Comparison of ENCODE assay signal across 8 mouse cellular contexts in the genomic region with DNA sequence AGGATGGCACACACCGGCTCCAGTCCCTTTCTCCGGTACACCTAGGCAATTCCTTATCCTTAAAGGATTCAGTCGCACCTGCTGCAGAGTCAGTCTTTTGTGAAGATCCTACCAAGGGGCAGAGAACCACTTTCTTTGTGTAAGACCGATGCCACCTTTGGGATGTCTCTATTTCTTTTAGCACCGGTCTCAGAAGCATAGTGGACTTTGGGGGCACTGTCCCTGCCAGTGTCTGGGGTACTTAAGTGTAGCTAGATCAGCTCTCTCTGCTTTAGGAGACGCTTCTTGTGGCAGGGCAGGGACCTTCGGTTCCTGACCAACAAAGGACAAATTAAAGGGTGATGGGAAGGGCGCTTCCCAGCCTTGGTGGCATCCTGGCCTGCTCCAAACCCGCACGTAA. TPM values are rescaled to one million over a fixed set of nuclear protein-coding genes. Genes with fewer than 3 reads are reported as not detected.
DNase-seq lines count a peak whose midpoint lies in the region; ATAC-seq lines count a peak whose summit lies in the region.

No protein-coding gene starts in this region.

- intact Hi-C loops in left cerebral cortex, postnatal 10 days (cut with DNase I): no loop called here

- DNase-seq in kidney, adult 9 months: no peak
- no peak for DNase-seq in embryonic facial prominence, embryonic 10.5 days (ENCODE audit: low spot score)
- DNase-seq in adipocyte (ENCODE audit: low spot score): no peak
- no peak for DNase-seq in spleen, adult 18-20 months
- DNase-seq in left cerebral cortex, postnatal 10 days (ENCODE audit: extremely low spot score in 1 of 2, low spot score in 2 of 2): no peak

- H3K9ac ChIP-seq in kidney, embryonic 14.5 days (ENCODE audit: low read depth, low read length): peak overlapping the region; percentile 74
- H3K9ac ChIP-seq in hindbrain, embryonic 16.5 days (ENCODE audit: low read depth, low read length): peak overlapping the region; percentile 85
- peak overlapping the region; percentile 88 for H3K9ac ChIP-seq in midbrain, embryonic 15.5 days

- peak overlapping the region; percentile 70 for H3K4me3 ChIP-seq in kidney, embryonic 14.5 days (ENCODE audit: low read length)
- peak overlapping the region; percentile 73 for H3K4me3 ChIP-seq in embryonic facial prominence, embryonic 10.5 days
- peak overlapping the region; percentile 73 for H3K4me3 ChIP-seq in hindbrain, embryonic 16.5 days (ENCODE audit: low read length)
- H3K4me3 ChIP-seq in midbrain, embryonic 15.5 days: peak overlapping the region; percentile 80

- no peak; the same call in 1 of the 2 replicates for ATAC-seq in kidney, embryonic 14.5 days (ENCODE audit: low FRiP score, low TSS enrichment)
- ATAC-seq in hindbrain, embryonic 16.5 days: no peak; the same call in 1 of the 2 replicates
- no peak; the same call in 1 of the 2 replicates for ATAC-seq in midbrain, embryonic 15.5 days (replicated peaks)

- H3K4me1 ChIP-seq in kidney, embryonic 14.5 days (ENCODE audit: control insufficient read depth, insufficient read depth, low read length): peaks cover 9% of the 10 kb centered on the region; the same call in 1 of the 2 replicates
- H3K4me1 ChIP-seq in embryonic facial prominence, embryonic 10.5 days: peaks cover 37% of the 10 kb centered on the region
- H3K4me1 ChIP-seq in hindbrain, embryonic 16.5 days (ENCODE audit: control insufficient read depth, insufficient read depth, low read depth, low read length): peaks cover 10% of the 10 kb centered on the region
- H3K4me1 ChIP-seq in midbrain, embryonic 15.5 days: peaks cover 38% of the 10 kb centered on the region

- 10% methylated on average over 10 of the region's 10 CpGs for WGBS in kidney, embryonic 14.5 days
- 8% methylated on average over 10 of the region's 10 CpGs for WGBS in embryonic facial prominence, embryonic 10.5 days
- WGBS in hindbrain, embryonic 16.5 days: 5% methylated on average over 10 of the region's 10 CpGs
- 4% methylated on average over 10 of the region's 10 CpGs for WGBS in midbrain, embryonic 15.5 days

- peak overlapping the region; percentile 97 for H3K4me2 ChIP-seq in kidney, embryonic 14.5 days (replicated peaks; ENCODE audit: low read depth, low read length)
- peak overlapping the region; percentile 90 for H3K4me2 ChIP-seq in hindbrain, embryonic 16.5 days (ENCODE audit: low read length)
- peak overlapping the region; percentile 83 for H3K4me2 ChIP-seq in midbrain, embryonic 15.5 days

- no peak overlapping the region for H3K27ac ChIP-seq in kidney, embryonic 14.5 days (ENCODE audit: low read depth, low read length)
- H3K27ac ChIP-seq in embryonic facial prominence, embryonic 10.5 days (replicated peaks): peak overlapping the region; percentile 90
- peak overlapping the region; percentile 93 for H3K27ac ChIP-seq in hindbrain, embryonic 16.5 days (ENCODE audit: low read depth, low read length)
- peak overlapping the region; percentile 95 for H3K27ac ChIP-seq in midbrain, embryonic 15.5 days

- no peaks in the 10 kb centered on the region for H3K9me3 ChIP-seq in kidney, embryonic 14.5 days (ENCODE audit: control insufficient read depth, low read length)
- H3K9me3 ChIP-seq in embryonic facial prominence, embryonic 10.5 days: no peaks in the 10 kb centered on the region
- H3K9me3 ChIP-seq in hindbrain, embryonic 16.5 days (ENCODE audit: control insufficient read depth, low read length): no peaks in the 10 kb centered on the region
- H3K9me3 ChIP-seq in midbrain, embryonic 15.5 days: no peaks in the 10 kb centered on the region

- peaks cover 9% of the 10 kb centered on the region for H3K27me3 ChIP-seq in kidney, embryonic 14.5 days (ENCODE audit: control insufficient read depth, insufficient read depth, low read length)
- H3K27me3 ChIP-seq in embryonic facial prominence, embryonic 10.5 days (replicated peaks; ENCODE audit: low read depth, poor library complexity, severe bottlenecking): peaks cover 73% of the 10 kb centered on the region
- H3K27me3 ChIP-seq in hindbrain, embryonic 16.5 days (replicated peaks; ENCODE audit: control insufficient read depth, insufficient read depth, low read length): no peaks in the 10 kb centered on the region
- H3K27me3 ChIP-seq in midbrain, embryonic 15.5 days (replicated peaks): no peaks in the 10 kb centered on the region; the same call in 1 of the 2 replicates

- H3K36me3 ChIP-seq in kidney, embryonic 14.5 days (ENCODE audit: control insufficient read depth, insufficient read depth, low read length): no peaks in the 10 kb centered on the region
- H3K36me3 ChIP-seq in embryonic facial prominence, embryonic 10.5 days (replicated peaks): no peaks in the 10 kb centered on the region
- no peaks in the 10 kb centered on the region for H3K36me3 ChIP-seq in hindbrain, embryonic 16.5 days (ENCODE audit: control insufficient read depth, insufficient read depth, low read length)
- H3K36me3 ChIP-seq in midbrain, embryonic 15.5 days (replicated peaks): no peaks in the 10 kb centered on the region

RNA-seq across cellular contexts. Expression of a gene that starts 0.5 kb away (rescaled TPM):
- polyA plus RNA-seq in kidney, embryonic 14.5 days (2014; fragmentation: Nextera tagmentation; extraction: Ambion mirVana): 13.3 and 17.3 TPM in 2 replicates
- polyA plus RNA-seq in embryonic facial prominence, embryonic 10.5 days (2016; fragmentation: Nextera tagmentation; extraction: Ambion mirVana): 10.7 and 11.3 TPM in 2 replicates
- polyA plus RNA-seq in hindbrain, embryonic 16.5 days (2015; fragmentation: Nextera tagmentation; extraction: Ambion mirVana): 24.4 and 26.3 TPM in 2 replicates
- polyA plus RNA-seq in midbrain, embryonic 15.5 days (2015; fragmentation: Nextera tagmentation; extraction: Ambion mirVana): 34.0 and 37.5 TPM in 2 replicates
- 10 to 100 TPM; 55.3 to 56.6 TPM for total RNA-seq in left cerebral cortex, postnatal 10 days (2021)
